Mouse (Mus musculus) intestine, embryonic 15.5 days (tissue): ENCODE measurements around the gene Ppp1r21. TPM values are rescaled to one million over a fixed set of nuclear protein-coding genes. Genes with fewer than 3 reads are reported as not detected.

Experiments used
- polyA plus RNA-seq: library from polyadenylated mRNA; unstranded; fragments of >200 nt; fragmentation: Nextera tagmentation; extraction: Ambion mirVana; gene quantifications from 2 replicates; pipeline ENCODE4 v1.2.1, GENCODE M21; 2015

Gene Ppp1r21
- polyA plus RNA-seq, 1 experiment from 2014 or later, result 21.4 TPM

Other genes starting within 250 kb of the Ppp1r21 start
- 16.2 and 16.4 TPM in 2 replicates for gene Foxn2, start 89.4 kb upstream of the Ppp1r21 start, polyA plus RNA-seq
- gene Ston1, start 67.6 kb downstream of the Ppp1r21 start, polyA plus RNA-seq, result 6.2 and 6.6 TPM in 2 replicates
- gene Gtf2a1l, start 138.5 kb downstream of the Ppp1r21 start, polyA plus RNA-seq, result 0.21 and 0.36 TPM in 2 replicates